Mouse (Mus musculus): ENCODE measurements around the gene Bbs10. TPM values are rescaled to one million over a fixed set of nuclear protein-coding genes. Genes with fewer than 3 reads are reported as not detected.

The Bbs10 gene
- polyA plus RNA-seq, 1 experiment: 1.2 TPM

DNA sequence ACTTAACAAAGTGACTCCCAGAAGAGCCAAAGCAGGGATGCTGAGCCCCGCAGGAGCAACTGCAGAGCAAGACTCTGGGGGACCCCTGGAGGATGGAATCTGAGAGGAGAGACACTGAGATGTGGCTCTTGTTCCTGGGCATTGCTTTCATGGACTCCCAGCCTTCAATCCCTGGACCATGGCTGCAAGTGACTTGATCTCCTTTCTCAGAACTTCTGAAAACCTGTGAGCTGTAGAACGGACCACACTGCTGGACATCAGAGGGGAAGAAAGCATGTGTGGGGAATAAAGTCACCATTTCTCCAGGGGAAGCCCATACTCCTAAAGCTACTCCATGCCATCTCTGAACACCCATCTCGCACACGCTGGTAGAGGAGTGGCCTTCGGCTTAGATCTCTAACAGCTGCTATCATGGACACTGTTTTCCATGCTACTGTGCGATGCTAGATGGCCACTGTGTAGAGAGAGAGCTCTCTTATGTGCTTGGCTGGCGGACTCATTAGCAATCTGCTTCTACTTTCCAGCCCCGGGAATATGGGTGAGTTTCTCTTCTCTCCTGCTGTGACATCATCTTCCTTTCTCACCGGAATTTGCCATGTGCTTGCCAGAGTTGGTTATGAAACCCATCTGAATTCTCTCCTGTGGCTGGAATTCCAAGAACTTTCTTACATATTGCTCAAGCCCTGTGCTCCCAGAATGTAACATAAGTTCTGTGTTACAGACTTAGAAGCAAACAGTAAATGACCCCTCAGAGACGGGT, 16.3 kb downstream of the Bbs10 start:
- H3K36me3 ChIP-seq (ENCODE audit: control insufficient read depth, insufficient read depth): no peaks in the 10 kb centered on the region
- no peak overlapping the region for H3ac ChIP-seq (ENCODE audit: control insufficient read depth, insufficient read length, low read depth)
- no peaks in the 10 kb centered on the region for H3K79me2 ChIP-seq (ENCODE audit: control insufficient read depth, insufficient read depth)
- no peak overlapping the region for H3K4me3 ChIP-seq (ENCODE audit: insufficient read depth, poor library complexity, severe bottlenecking)
- H3K27me3 ChIP-seq (ENCODE audit: control insufficient read depth, insufficient read depth, insufficient read length): no peaks in the 10 kb centered on the region
- H3K79me3 ChIP-seq (ENCODE audit: low read depth): no peaks in the 10 kb centered on the region
- no peak for TF ChIP-seq CEBPB (IDR thresholded peaks at IDR 0.05; ENCODE audit: low read depth)
- TF ChIP-seq FOSL1 (IDR thresholded peaks at IDR 0.05; ENCODE audit: insufficient read depth, low read length, poor library complexity, severe bottlenecking): no peak
- no peak for TF ChIP-seq USF1 (IDR thresholded peaks at IDR 0.05; ENCODE audit: low read depth)
- no peak for TF ChIP-seq MYOD1 (IDR thresholded peaks at IDR 0.05; ENCODE audit: control insufficient read depth, insufficient read length, low read depth)
- no peak for TF ChIP-seq CTCF (IDR thresholded peaks at IDR 0.05; ENCODE audit: control insufficient read depth, insufficient read depth, insufficient read length)
- TF ChIP-seq MYOG (IDR thresholded peaks at IDR 0.05; ENCODE audit: control insufficient read depth, extremely low read depth, insufficient read length): no peak
- no peak for TF ChIP-seq MAX (IDR thresholded peaks at IDR 0.05)

DNA sequence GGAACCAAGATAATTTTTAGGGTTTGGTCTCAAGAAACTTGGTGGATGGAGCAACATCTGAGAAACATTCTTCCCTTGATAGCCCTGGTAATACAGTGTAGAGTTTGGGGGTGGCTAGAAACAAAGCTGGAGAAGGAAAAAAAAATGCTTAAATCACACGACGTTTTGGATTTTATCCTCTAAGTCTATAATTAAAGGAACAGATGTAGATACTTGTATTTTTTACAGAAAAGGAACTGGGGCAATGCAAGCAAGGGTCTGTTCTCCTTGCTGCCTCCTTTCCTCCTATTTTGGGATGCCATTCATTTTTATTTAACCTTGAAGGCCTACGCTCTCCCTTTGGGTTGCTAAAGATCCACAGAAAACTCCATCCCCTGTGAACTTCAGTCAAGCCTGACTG, 17.5 kb downstream of the Bbs10 start:
- H3K4me3 ChIP-seq (ENCODE audit: insufficient read depth, poor library complexity, severe bottlenecking): no peak overlapping the region
- no peaks in the 10 kb centered on the region for H3K79me2 ChIP-seq (ENCODE audit: control insufficient read depth, insufficient read depth)
- TF ChIP-seq USF1 (IDR thresholded peaks at IDR 0.05; ENCODE audit: low read depth) (no peak), MAX (IDR thresholded peaks at IDR 0.05) (no peak), FOSL1 (IDR thresholded peaks at IDR 0.05; ENCODE audit: insufficient read depth, low read length, poor library complexity, severe bottlenecking) (no peak), MYOG (IDR thresholded peaks at IDR 0.05; ENCODE audit: control insufficient read depth, extremely low read depth, insufficient read length) (no peak), MYOD1 (IDR thresholded peaks at IDR 0.05; ENCODE audit: control insufficient read depth, insufficient read length, low read depth) (no peak), CTCF (IDR thresholded peaks at IDR 0.05; ENCODE audit: control insufficient read depth, insufficient read depth, insufficient read length) (no peak), CEBPB (IDR thresholded peaks at IDR 0.05; ENCODE audit: low read depth) (no peak)
- no peaks in the 10 kb centered on the region for H3K27me3 ChIP-seq (ENCODE audit: control insufficient read depth, insufficient read depth, insufficient read length)
- H3K79me3 ChIP-seq (ENCODE audit: low read depth): no peaks in the 10 kb centered on the region
- H3ac ChIP-seq (ENCODE audit: control insufficient read depth, insufficient read length, low read depth): no peak overlapping the region
- H3K36me3 ChIP-seq (ENCODE audit: control insufficient read depth, insufficient read depth): no peaks in the 10 kb centered on the region

DNA sequence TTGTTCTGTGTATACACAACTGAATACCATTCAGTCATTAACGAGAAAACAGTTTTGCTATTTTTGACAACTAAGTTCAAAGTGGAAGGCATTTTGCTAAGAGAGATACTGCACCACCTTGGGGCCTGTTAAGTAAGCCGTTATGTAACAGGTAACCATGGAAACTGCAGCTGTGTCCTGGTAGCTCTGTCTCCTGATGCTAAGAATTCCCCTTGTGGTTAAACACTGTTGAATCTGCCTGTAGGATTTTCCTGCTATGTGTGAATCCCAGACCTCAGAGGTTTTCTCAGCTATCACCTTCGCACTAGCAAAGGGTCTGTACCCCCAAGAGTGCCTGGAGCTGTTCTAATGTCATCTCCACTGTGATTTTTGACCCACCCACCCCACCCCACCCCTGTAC, 19.5 kb downstream of the Bbs10 start:
- no peak overlapping the region for H3K4me3 ChIP-seq (ENCODE audit: insufficient read depth, poor library complexity, severe bottlenecking)
- H3K79me3 ChIP-seq (ENCODE audit: low read depth): no peaks in the 10 kb centered on the region
- no peak for TF ChIP-seq MAX (IDR thresholded peaks at IDR 0.05)
- no peak for TF ChIP-seq FOSL1 (IDR thresholded peaks at IDR 0.05; ENCODE audit: insufficient read depth, low read length, poor library complexity, severe bottlenecking)
- TF ChIP-seq CTCF (IDR thresholded peaks at IDR 0.05; ENCODE audit: control insufficient read depth, insufficient read depth, insufficient read length): no peak
- no peak for TF ChIP-seq MYOG (IDR thresholded peaks at IDR 0.05; ENCODE audit: control insufficient read depth, extremely low read depth, insufficient read length)
- no peak for TF ChIP-seq MYOD1 (IDR thresholded peaks at IDR 0.05; ENCODE audit: control insufficient read depth, insufficient read length, low read depth)
- TF ChIP-seq USF1 (IDR thresholded peaks at IDR 0.05; ENCODE audit: low read depth): no peak
- no peak for TF ChIP-seq CEBPB (IDR thresholded peaks at IDR 0.05; ENCODE audit: low read depth)

DNA sequence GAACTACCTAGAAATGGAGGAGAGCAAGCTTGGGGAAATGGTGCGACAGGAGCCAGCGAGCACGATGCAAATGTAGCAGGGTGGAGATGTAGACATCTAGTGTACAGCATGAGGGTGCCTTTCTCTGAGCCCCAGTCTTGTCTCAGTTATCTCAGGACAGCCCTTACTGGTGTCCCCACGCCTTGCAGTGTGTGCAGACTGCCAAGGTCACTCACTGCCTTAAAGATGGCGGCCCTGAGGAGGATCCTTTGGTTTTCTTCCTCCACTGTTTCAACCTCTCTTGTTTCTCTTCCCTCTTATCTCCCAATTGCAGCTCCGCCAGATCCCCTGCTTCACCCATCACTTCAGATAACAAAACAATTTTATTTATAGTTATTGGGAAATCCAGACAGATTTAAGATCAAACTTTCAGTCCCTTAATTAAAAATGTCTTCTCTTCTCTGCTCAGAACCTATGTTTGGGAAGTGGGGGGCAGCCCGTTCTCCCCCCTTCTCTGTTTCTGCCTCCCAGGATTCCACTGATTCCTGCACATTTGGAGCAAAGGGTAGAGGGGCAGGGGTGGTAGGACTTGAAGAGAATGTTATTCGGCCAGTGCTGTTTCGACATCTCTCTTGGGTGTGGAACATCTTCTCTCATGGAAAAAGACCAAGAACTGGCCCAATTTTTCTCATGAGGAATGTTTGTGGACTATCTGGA, 20.5 kb downstream of the Bbs10 start:
- H3K79me2 ChIP-seq (ENCODE audit: control insufficient read depth, insufficient read depth): no peaks in the 10 kb centered on the region
- H3ac ChIP-seq (ENCODE audit: control insufficient read depth, insufficient read length, low read depth): no peak overlapping the region
- no peak for TF ChIP-seq MAX (IDR thresholded peaks at IDR 0.05)
- no peak for TF ChIP-seq MYOG (IDR thresholded peaks at IDR 0.05; ENCODE audit: control insufficient read depth, extremely low read depth, insufficient read length)
- TF ChIP-seq MYOD1 (IDR thresholded peaks at IDR 0.05; ENCODE audit: control insufficient read depth, insufficient read length, low read depth): no peak
- no peaks in the 10 kb centered on the region for H3K79me3 ChIP-seq (ENCODE audit: low read depth)
- H3K4me3 ChIP-seq (ENCODE audit: insufficient read depth, poor library complexity, severe bottlenecking): no peak overlapping the region
- H3K36me3 ChIP-seq (ENCODE audit: control insufficient read depth, insufficient read depth): no peaks in the 10 kb centered on the region
- H3K27me3 ChIP-seq (ENCODE audit: control insufficient read depth, insufficient read depth, insufficient read length): no peaks in the 10 kb centered on the region

More for the DNA sequence above, 19.5 kb downstream of the Bbs10 start:
- Histone ChIP-seq H3ac (ENCODE audit: control insufficient read depth, insufficient read length, low read depth) (no peak overlapping the region), H3K79me2 (ENCODE audit: control insufficient read depth, insufficient read depth) (no peaks in the 10 kb centered on the region), H3K27me3 (ENCODE audit: control insufficient read depth, insufficient read depth, insufficient read length) (no peaks in the 10 kb centered on the region), H3K36me3 (ENCODE audit: control insufficient read depth, insufficient read depth) (no peaks in the 10 kb centered on the region)

DNA sequence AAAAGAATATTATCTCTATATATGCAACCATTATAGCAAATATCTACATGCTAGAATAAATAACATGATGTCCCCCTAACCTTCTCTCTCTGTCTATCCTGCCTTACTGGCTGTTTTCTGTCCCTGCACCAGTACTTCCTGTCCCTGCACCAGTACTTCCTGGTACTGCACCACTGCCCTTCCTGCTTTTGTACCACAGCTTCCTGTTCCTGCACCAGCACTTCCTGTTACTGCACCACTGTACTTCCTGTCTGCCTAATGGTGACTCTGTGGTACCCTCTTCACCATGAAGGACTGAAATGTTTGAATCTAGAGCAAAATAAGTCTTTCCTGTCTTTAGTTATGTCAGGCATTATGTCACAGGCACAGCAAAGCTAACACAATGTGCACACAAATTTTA, 22.1 kb downstream of the Bbs10 start:
- TF ChIP-seq CEBPB (IDR thresholded peaks at IDR 0.05; ENCODE audit: low read depth) (no peak), FOSL1 (IDR thresholded peaks at IDR 0.05; ENCODE audit: insufficient read depth, low read length, poor library complexity, severe bottlenecking) (no peak), MAX (IDR thresholded peaks at IDR 0.05) (no peak), CTCF (IDR thresholded peaks at IDR 0.05; ENCODE audit: control insufficient read depth, insufficient read depth, insufficient read length) (no peak), MYOD1 (IDR thresholded peaks at IDR 0.05; ENCODE audit: control insufficient read depth, insufficient read length, low read depth) (no peak), MYOG (IDR thresholded peaks at IDR 0.05; ENCODE audit: control insufficient read depth, extremely low read depth, insufficient read length) (no peak), USF1 (IDR thresholded peaks at IDR 0.05; ENCODE audit: low read depth) (no peak)
- H3K4me3 ChIP-seq (ENCODE audit: insufficient read depth, poor library complexity, severe bottlenecking): no peak overlapping the region
- no peaks in the 10 kb centered on the region for H3K79me3 ChIP-seq (ENCODE audit: low read depth)
- no peaks in the 10 kb centered on the region for H3K27me3 ChIP-seq (ENCODE audit: control insufficient read depth, insufficient read depth, insufficient read length)
- H3K36me3 ChIP-seq (ENCODE audit: control insufficient read depth, insufficient read depth): no peaks in the 10 kb centered on the region
- H3ac ChIP-seq (ENCODE audit: control insufficient read depth, insufficient read length, low read depth): no peak overlapping the region
- H3K79me2 ChIP-seq (ENCODE audit: control insufficient read depth, insufficient read depth): no peaks in the 10 kb centered on the region
